Mouse (Mus musculus) heart, postnatal 25 days (tissue): ENCODE measurements around the gene Ccdc106. TPM values are rescaled to one million over a fixed set of nuclear protein-coding genes. Genes with fewer than 3 reads are reported as not detected.

Experiments used
- DNase-seq: peaks from one replicate; pipeline ENCODE4 v3.0.0; 2022; ENCODE audit warnings: low spot score
- intact Hi-C: fragments of 180-260 bp; cut with DNase I; formaldehyde crosslinking; loops from one replicate; pipeline ENCODE4 v1.15.1; 2025
- total RNA-seq, 2 experiments: library from RNA; stranded (reverse); gene quantifications; 2 replicates each; pipeline ENCODE4 v1.2.3; 2021

The Ccdc106 gene
- total RNA-seq, 2 experiments from 2014 or later = 0.28 to 0.31 TPM

DNA sequence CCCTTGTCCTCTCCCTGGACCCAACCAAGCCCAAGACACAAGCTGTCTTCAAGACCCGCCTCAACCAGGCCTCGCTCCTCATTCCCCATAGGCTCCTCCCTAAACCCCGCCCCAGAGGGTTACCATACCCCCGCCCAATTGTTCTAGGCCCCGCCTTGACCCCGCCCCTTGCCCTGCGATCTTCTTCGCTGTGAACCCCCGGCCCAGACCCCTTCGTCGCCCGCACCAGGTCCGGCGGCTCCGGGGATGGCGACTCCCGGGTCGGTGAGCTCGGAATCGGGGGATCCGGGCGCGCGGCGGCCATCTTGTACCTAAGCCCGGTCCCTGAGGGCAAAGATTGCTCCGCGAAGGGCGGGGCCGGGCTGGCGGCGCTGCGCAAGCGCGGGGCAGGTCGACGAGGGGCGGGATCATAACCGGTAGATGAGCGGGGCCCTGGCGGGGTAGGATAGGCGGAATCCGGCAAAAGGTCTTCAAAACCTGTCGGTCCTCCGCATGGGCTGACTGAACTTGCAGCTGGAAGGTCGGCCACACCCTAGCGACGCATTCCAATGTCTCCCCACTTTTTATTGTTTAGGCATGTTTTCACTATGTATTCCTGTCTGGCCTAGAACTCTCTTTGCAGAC lies 17.9 kb downstream of the Ccdc106 start, which contains the start of gene Zfp784:
TSS of gene Zfp784 (minus strand) at position 338 of the 624 bp plus-strand sequence.
- peak; percentile 91 for DNase-seq
- intact Hi-C loops = no loop called here

DNA sequence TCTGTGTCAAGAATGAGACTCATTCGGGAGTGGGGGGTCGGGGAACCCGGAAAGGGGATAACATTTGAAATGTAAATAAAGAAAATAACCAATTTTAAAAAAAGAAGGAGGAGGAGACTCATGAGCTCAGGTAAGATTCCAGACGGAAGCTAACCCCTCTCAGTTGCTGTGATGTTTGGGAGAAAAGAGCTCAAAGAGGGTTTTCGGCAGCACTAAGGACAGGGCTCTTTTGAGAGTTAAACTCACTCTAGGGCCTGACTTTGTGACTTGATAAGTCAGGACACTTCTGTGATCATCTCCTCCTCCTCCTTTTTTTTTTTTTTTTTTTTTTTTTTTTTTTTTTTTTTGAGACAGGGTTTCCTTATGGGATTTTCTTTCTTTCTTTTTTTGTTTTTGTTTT lies 18.6 kb downstream of the Ccdc106 start:
- no peak for DNase-seq
- intact Hi-C loops = no loop called here

DNA sequence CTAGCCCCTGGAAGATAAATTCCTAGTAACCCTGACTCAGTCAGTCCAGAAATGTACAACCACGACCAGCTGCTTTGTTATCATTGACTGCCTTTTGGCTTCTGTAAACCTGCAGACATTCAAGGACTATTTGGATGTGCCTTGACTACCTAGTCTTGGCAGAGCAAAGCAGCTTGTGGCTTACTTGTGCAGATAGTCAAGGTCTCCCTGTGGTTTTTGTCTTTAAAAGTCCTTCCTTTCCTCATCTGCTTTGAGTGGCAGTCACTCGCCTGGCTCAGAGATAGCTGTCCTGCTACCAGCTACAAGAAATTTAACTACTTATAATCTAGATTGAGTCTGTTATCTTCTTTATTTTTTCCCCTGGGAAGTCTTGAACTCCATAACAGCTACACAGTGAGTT lies 24.6 kb downstream of the Ccdc106 start:
- DNase-seq = no peak
- intact Hi-C loops = loop anchor here (10.0 kb wide), 1 partner anchor 490 kb away; no protein-coding TSS in a partner anchor

DNA sequence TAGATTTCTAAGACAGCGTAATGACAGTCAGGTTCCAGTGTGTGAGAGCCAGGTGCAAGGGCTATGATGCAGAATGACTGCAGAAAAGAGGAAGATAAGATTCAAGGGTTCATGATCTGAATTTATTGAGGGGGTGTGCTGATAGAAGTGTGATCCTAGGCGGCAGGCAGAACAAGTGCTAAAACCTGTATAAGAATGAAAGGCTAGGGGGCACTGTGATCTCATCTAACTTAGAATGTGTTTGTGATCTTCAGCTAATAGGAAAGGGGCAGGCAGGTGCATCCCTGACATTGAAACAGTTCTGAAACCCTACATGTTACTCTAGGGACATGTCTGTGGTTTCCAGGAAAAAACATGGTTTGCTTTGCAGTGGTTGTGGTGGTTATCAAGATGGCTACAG lies 25.8 kb downstream of the Ccdc106 start:
- intact Hi-C loops = loop anchor here (1.0 to 10.0 kb wide), 2 partner anchors 103 to 491 kb away; no protein-coding TSS in a partner anchor
- no peak for DNase-seq

DNA sequence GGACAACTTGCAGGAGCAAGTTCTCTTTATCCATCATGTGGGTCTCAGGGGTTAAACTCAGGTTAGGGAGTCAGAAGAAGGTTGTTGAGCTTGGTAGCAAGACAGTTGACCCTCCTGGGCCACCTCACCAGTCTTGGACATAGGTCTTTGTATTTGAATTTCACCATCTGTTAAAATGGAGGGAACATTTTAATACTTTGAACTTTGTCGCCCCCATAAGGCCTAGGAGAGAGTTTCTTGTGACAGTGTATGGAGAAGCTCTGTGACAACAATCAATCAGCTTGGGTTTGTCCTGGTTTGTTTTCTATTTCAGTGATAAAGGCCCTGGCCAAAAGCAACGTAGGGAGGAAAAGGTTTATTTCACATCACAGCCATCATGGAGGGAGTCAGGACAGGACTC lies 27.0 kb downstream of the Ccdc106 start:
- no peak for DNase-seq
- intact Hi-C loops = loop anchor here (10.0 kb wide), 1 partner anchor 493 kb away; no protein-coding TSS in a partner anchor

DNA sequence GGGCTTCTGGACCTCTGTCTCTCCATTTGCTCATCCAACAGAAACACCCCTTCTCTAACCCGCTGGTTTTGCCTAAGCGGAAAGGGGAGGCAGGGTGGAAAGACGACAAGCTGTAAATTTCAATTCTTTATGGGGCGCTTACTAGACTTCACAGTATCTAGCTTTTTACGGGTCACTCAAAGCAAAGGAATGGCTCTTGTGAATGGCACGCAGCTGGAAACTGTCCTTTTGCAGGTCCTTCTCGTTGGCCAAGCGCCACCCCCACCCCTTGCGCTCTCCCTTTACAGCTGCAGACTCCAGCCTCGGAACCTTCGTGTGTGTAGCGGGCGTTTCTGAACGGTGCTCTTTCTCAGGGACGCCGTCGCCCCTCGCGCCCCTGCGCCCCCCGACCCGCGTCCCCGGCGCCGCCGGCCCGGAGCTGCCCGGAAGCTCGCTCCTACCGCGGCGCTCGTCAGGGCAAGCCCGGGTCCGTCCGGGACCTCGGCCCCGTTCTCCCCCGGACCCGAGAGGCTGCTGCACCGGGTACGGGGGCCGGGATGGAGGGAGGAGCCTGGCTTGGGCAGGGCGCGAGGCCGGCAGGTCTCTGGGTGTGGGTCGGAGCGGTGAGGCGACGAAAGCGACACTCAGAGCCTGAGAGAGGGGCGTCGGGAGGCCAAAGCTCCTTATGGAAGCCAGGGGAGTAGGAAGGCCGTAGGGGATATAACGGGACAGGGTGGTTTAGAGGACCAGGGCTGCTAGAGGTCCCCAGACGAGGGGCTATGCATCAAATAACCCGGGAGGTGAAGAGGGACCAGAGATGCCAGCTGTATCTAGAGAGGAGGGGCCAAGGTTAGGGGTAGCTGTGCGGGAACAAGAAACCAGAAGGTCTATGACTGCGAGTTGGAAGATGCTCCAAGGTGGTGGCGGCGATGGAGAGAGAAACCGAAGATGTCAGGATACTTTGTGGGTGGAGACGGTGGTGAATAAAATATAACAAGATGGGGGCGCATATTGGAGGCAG lies 31.1 kb downstream of the Ccdc106 start, which contains the start of gene Zfp580:
TSS of gene Zfp580 (plus strand) at position 346 of the 1,000 bp plus-strand sequence.
- peak; percentile 61 for DNase-seq
- intact Hi-C loops = loop anchor here (2.0 to 5.0 kb wide), 3 partner anchors 39 to 184 kb away; partner anchors contain the start of genes Fiz1, Zfp524 and Zfp579

DNA sequence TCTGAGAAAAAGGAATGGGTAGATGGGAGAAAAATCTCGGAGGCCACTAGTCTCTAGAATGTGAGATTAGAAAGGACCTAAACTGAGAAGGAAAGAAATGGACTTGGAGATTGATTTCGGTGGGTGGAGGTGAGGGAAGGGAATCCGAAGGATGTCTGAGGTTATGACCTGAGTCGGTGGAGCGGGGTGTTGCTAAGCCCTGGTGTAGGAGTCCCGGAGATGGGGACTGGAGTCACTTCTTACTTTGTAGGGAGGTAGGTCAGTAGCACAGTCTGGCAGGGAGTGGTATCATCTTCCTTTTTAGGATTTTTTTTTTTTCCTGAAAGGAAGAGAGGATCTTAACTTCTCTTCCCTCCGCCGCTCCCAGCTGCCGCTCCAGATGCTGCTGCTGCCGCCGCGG lies 32.1 kb downstream of the Ccdc106 start:
- intact Hi-C loops = loop anchor here (5.0 kb wide), 2 partner anchors 40 to 185 kb away; partner anchors contain the start of genes Fiz1 and Zfp524
- DNase-seq = no peak

DNA sequence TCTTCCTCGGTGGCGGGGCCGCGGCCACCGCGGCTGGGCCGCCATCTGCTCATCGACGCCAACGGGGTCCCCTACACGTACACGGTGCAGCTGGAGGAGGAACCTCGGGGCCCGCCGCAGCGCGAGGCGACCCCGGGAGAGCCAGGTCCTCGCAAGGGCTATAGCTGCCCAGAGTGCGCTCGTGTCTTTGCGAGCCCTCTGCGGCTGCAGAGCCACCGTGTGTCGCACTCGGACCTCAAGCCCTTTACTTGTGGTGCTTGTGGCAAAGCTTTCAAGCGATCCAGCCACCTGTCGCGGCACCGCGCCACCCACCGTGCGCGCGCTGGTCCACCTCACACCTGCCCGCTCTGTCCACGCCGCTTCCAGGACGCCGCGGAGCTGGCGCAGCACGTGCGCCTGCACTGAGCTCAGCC lies 32.6 kb downstream of the Ccdc106 start:
- intact Hi-C loops = loop anchor here (5.0 kb wide), 2 partner anchors 41 to 186 kb away; partner anchors contain the start of genes Fiz1 and Zfp524
- no peak for DNase-seq

DNA sequence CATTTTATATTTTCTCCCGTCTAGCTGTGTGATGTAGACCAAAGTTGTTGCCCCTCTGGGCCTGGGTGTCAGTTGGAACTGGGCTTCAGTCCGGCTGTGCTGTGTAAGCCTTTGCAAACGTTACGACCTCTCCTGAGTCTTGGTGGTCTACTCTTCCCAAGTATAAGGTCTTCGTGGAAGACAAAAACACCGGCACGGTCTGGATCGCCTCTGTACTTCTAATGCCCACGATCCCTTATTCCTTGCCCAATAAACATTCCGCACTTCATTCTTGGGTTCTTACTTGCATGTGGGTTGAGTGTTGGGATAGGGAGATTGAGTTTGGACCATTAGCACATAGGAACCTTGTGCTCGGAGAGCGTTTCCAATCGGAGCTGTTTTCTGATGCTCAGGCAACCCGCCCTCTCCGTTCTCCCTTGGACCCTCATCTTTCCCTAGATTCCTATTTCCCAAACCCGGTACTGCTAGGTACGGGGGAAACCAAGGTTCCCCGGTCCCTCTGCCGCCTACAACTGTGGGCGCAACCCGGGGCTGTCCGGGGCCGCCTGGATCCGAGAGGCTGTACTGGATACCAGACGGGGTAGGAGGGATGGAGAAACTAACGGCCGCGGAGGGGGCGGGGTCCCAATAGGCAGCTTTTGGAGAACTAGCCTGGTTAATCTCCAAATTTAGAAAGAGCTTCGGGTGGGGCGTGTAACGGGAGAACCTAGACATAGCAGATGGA lies 33.3 kb downstream of the Ccdc106 start:
- no peak for DNase-seq

DNA sequence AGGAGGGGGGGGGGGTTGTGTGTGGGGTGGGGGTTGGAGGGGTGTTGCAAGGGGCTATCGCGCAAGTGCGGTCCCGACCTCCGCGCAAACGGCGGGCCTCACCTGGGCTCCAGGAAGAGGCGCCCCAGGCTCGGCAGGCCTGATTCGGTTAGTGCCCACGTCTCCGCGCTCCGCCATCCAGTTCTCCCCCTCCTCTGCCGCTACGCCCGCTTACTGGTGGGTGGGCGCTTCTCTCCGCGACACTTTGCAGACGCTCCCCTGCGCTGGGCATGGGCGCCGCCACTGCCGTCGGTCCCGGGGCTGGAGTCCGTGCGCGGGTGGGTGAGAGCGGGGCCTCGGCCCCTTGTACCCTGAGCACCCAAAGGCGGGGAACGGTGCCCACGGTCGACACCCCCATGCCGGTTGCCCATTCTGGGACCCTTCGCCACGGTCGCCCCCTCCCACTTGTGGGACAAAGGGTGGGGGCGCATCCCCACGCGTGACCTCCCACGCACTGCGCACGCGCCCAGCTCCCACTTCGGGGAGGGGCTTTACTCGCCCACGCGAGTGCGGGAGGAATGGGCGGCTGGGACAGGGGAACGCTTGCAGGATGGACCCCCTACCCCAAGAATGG lies 36.4 kb downstream of the Ccdc106 start:
- intact Hi-C loops = no loop called here
- DNase-seq = no peak

More for the DNA sequence above, 33.3 kb downstream of the Ccdc106 start:
- intact Hi-C loops = loop anchor here (2.0 to 5.0 kb wide), 3 partner anchors 33 to 186 kb away; partner anchors contain the start of genes Ccdc106, Fiz1, Zfp524 and Zfp865

DNA sequence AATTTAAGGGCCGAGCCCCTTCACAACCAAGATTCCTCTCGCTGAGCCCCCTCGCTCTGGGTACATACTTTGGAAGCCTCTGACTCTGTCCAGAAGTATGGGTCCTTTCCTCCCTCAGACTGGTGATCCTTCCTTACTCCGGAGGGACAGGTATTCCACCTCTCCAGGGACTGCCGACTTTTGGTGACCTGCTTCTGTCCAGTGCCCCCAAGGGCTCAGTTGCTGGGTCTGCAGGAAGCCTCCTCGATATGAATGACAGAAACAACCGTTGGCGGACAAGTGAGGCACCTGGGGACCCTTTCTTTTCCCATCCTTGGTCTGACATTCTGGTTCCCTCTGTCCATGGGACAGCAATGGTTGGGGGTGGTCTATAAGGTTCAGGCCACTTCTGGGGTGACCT lies 37.0 kb downstream of the Ccdc106 start:
- no peak for DNase-seq
- intact Hi-C loops = no loop called here

DNA sequence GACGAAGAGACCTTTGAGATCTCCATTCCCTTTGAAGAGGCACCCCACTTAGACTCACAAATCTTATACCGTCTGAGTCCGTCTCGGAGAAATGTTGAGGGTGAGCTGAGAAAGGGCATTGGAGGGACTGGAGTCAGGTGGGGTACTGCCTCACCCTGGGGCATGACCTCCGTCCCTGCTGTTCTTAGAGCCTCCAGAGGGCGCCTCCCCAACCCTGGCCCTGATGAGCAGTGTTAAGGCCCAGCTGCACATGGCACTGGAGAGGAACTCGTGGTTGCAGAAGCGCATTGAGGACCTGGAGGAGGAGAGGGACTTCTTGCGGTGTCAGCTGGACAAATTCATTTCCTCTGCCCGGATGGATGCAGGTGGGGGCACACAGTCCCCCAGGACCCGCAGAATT lies 37.5 kb downstream of the Ccdc106 start:
- DNase-seq = no peak
- intact Hi-C loops = no loop called here

DNA sequence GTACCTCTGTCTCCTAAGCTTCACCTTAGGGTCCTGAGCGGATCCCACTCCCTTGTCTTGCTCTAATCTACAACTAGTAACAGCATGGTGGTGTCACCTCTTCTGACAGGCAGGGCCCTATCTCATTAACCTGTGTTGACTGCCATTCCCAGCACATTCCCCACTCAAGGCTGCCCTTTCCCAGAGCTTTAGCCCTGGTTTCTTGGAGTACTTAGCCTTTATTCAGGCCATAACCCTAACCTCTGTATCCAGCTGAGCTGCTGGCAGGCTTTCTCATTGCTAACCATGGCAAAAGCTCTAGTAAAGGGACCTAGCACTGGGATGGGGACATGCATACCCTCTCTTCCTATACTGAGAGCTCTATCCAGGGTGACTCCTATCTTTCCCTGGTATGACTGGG lies 38.3 kb downstream of the Ccdc106 start:
- intact Hi-C loops = no loop called here
- no peak for DNase-seq

DNA sequence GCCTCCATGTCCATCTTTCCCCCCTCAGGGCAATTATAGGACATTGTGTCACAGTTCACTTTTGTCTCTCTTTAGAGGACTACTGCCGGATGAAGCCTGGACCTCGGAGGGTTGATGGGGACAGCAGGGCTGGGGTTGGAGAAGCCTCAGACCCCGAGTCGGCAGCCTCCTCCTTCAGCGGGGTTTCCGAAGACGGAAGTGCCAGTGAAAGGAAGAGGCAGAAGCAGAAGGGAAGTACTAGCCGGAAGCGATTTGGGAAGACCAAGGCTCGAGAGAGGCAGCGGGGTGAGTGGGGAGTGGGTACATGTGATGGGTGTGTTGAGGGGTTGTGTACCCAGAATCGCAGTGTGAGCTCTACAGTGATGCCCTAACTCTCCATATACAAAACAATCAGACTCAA lies 39.1 kb downstream of the Ccdc106 start:
- DNase-seq = no peak
- intact Hi-C loops = no loop called here

DNA sequence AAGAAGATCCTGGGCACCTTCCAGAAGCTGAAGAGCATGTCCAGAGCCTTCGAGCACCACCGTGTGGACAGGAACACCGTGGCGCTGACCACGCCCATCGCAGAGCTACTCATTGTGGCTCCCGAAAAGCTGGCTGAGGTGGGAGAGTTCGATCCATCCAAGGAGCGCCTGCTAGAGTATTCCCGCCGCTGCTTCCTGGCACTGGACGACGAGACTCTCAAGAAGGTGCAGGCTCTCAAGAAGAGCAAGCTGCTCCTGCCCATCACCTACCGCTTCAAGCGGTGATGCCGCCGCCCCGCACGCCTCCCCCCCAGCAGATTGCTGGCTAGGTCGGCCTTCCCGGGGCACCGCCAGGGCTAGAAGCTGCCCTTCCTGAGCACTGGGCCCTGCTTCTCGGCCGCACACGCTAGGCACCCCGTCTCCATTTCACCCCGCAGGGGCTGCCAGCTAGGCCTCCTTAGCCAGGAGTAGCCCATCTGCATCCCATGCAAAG lies 39.9 kb downstream of the Ccdc106 start:
- peak; percentile 62 for DNase-seq
- intact Hi-C loops = no loop called here

DNA sequence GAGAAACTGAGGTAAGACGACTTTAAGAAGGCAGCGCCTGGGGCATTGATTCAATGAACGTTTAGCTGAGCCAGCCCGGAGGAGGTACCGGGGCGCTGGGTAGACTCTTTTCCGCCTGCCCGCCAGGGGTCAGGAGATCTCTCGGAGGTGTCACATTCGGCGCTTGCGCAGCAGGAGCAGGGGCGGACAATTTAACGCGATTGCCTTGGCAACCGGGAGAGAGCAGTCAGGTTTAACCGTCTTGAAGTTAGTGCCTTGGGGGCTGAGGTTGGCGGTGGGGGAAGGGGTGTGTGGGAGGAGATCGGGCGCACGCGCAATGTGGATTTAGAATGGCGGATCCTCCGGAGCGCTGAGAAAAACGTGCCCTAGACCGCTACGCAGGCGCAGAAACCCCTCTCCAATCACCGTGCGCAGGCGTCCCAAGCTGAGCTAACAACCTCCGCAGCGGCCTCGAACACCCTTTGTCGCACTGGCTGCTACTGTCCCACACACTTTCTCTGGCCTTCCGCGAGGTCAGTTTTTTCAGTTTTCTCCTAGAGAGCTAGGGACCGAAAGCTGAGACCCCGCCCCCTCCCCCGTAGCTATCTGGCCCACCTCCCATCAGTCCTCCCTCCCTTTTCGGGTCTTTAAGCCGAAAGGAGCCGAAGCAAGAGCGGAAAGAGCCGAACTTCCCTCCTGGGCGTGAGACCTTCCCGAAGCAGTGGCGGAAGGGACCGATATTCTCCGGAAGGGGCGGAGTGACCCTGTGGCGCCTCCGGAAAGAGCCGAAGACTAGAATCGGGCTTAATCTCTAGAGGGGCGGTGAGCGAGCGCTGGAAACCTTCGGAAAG lies 40.8 kb downstream of the Ccdc106 start:
- intact Hi-C loops = no loop called here
- peak; percentile 93 for DNase-seq

DNA sequence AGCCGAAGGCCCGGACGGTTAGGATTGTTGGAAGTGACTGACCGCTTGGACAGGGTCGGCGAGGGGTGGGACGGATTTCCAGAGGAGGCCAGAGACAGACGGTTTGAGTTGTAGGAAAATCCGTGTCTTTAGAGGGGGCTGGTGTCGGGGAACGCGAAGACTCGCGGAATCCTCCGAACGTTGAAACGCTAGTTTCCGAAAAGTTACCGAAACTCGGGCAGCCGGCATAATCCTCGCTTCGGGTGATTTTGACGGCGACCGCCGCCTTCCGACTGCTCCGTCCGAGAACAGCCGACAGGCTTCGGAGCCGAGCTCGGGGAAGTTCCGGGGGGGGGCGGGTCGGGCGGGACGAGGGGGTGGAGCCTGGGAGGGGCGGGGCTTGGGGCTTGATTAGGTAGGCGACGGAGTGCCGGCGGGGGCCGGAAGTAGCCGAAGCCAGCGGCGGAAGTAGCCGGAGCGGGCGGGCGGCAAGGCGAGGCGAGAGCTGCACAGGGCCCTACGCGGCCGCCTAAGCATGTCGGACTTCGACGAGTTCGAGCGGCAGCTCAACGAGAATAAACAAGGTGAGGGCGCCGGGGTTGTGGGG lies 41.5 kb downstream of the Ccdc106 start, which contains the start of gene U2af2:
TSS of gene U2af2 (plus strand) at position 370 of the 586 bp plus-strand sequence.
- intact Hi-C loops = loop anchor here (1.0 kb wide), 1 partner anchor 18 kb away; the partner anchor contains the start of gene Epn1

More for the DNA sequence above, 41.5 kb downstream of the Ccdc106 start, which contains the start of gene U2af2:
- DNase-seq = peak; percentile 87
